Mouse (Mus musculus) liver, adult 2 months (tissue): Measurements from ENCODE around the gene Ttc16. TPM values are rescaled to one million over a fixed set of nuclear protein-coding genes. Genes with fewer than 3 reads are reported as not detected.

ENCODE experiments used
- DNase-seq: peaks from one replicate; pipeline ENCODE4 v3.0.0-alpha.2; 2011; ENCODE audit warnings: low read depth, low spot score; ENCODE audit errors: extremely low read depth
- H3K27ac ChIP-seq: fragments of 200-500 bp; replicated peaks from 2 replicates; pipeline ENCODE4 v1.5.1; 2012; ENCODE audit warnings: low read depth, mild to moderate bottlenecking, control low read depth, inconsistent platforms, low read length; ENCODE audit not compliant: insufficient read depth
- H3K27me3 ChIP-seq: fragments of 200-500 bp; 2 replicates; pipeline ENCODE4 v1.6.1; 2012; ENCODE audit warnings: mild to moderate bottlenecking, moderate library complexity, low read length, inconsistent platforms; ENCODE audit not compliant: control insufficient read depth, insufficient read depth
- H3K36me3 ChIP-seq: fragments of 200-500 bp; 2 replicates; pipeline ENCODE4 v1.6.1; 2012; ENCODE audit warnings: low read length, inconsistent platforms; ENCODE audit not compliant: control insufficient read depth, insufficient read depth
- H3K4me1 ChIP-seq: fragments of 200-500 bp; 2 replicates; pipeline ENCODE4 v1.6.1; 2011; ENCODE audit warnings: low read length; ENCODE audit not compliant: control insufficient read depth, insufficient read depth
- H3K4me3 ChIP-seq: fragments of 200-500 bp; 2 replicates; pipeline ENCODE4 v1.5.1; 2011; ENCODE audit warnings: low read depth, mild to moderate bottlenecking, control low read depth, low read length, moderate library complexity; ENCODE audit not compliant: insufficient read depth
- H3K79me2 ChIP-seq: fragments of 200-500 bp; 2 replicates; pipeline ENCODE4 v1.6.1; 2012; ENCODE audit warnings: inconsistent platforms, mild to moderate bottlenecking, low read length, moderate library complexity; ENCODE audit not compliant: control insufficient read depth, insufficient read depth
- H3K9ac ChIP-seq: fragments of 200-500 bp; 2 replicates; pipeline ENCODE4 v1.6.1; 2012; ENCODE audit warnings: low read depth, mild to moderate bottlenecking, control low read depth, inconsistent platforms, low read length
- CTCF ChIP-seq: fragments of 200-500 bp; IDR thresholded peaks from 2 replicates; pipeline ENCODE4 v1.5.1; 2011; ENCODE audit warnings: low read depth, low read length, control low read depth
- POLR2A ChIP-seq: fragments of 200-500 bp; IDR thresholded peaks from 2 replicates; pipeline ENCODE4 v1.6.1; 2011; ENCODE audit warnings: low read length, control low read depth; ENCODE audit not compliant: insufficient read depth; ENCODE audit errors: extremely low read depth
- WGBS: fragments of 180-500 bp; shearing (Covaris S2); methylation state at CpG from one replicate; pipeline ENCODE4 v1.1.7; 2018; 5-methylcytosine and 5-hydroxymethylcytosine counted together
- polyA plus RNA-seq: library from polyadenylated mRNA; depleted of rRNA; stranded (reverse); fragments of >200 nt; gene quantifications from 2 replicates; pipeline ENCODE4 v1.2.3, GENCODE M21; 2012
- total RNA-seq: library from RNA; depleted of rRNA; stranded (reverse); fragments of >200 nt; gene quantifications from 2 replicates; pipeline ENCODE4 v1.2.3, GENCODE M21; 2014

The Ttc16 gene
- total and polyA plus RNA-seq, 2 experiments = under 0.01 to 0.10 TPM

DNA sequence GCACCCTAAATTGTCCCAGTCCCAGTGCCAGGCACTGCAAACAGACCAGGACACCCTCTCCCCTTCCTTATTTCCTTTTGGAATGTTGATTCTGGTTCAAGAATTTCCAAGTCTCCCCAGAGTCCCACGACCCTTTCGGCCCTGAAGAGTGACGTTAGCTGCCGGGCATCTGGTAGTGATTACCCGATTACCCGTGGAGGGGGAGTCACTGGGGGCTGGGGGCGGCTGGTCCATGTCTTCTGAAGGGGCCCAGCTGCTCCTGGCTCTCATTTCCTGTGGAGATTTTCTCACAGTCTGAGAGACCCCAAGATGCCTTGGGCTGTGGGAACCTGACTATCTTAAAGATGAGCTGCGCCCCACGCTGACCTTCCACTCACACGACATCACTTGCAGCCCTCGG is 44.6 kb downstream of the Ttc16 start:
- Histone ChIP-seq H3K36me3 (no peaks in the 10 kb centered on the region), H3K27me3 (no peaks in the 10 kb centered on the region), H3K9ac (peak overlapping the region; percentile 39; the same call in 1 of the 2 replicates), H3K79me2 (no peaks in the 10 kb centered on the region), H3K27ac (peak overlapping the region; percentile 63), H3K4me3 (peak overlapping the region; percentile 19; the same call in 1 of the 2 replicates), H3K4me1 (0 out of 2 replicates have a peak, but pooled peaks cover 5% of the 10 kb centered on the region)
- 70% methylated on average over 11 of the region's 11 CpGs for WGBS
- TF ChIP-seq CTCF (no peak), POLR2A (no peak)
- no peak for DNase-seq

- Histone ChIP-seq H3K27me3 (no peaks in the 10 kb centered on the region), H3K9ac (no peak overlapping the region), H3K79me2 (no peaks in the 10 kb centered on the region), H3K4me1 (0 out of 2 replicates have a peak, but pooled peaks cover 5% of the 10 kb centered on the region), H3K27ac (peak overlapping the region; percentile 22), H3K4me3 (0 out of 2 replicates have a peak overlapping the region, but pooled peaks have one; percentile 8), H3K36me3 (no peaks in the 10 kb centered on the region)
- no peak for DNase-seq
- 82% methylated on average over 4 of the region's 4 CpGs for WGBS
- TF ChIP-seq CTCF (no peak), POLR2A (no peak)
Observed at GRCm38 (mm10) chr2:32729547-32729946, 45.9 kb downstream of the Ttc16 start.

DNA sequence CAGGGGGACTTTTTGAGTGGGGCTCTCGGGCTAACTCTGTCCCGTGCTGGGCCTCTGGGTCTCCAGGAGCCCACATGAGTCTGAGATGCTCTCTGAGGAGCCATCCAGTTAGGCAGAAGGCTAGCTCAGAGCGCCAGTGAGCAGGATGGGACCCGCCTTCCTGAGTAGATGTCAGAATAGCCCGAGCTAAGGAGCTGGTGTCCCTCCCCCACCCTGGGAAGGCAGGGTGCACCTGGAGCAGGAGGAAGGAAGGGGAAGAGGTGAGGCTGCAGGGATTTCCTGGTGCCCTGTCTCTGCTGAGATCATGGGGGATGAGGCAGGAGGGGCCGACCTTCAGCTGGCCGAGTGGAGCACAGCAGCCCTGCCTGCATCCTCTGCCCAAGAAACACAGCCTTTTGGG is 47.0 kb downstream of the Ttc16 start:
- no peaks in the 10 kb centered on the region for H3K79me2 ChIP-seq
- TF ChIP-seq POLR2A = no peak
- TF ChIP-seq CTCF = no peak
- no peak for DNase-seq
- no peaks in the 10 kb centered on the region for H3K27me3 ChIP-seq
- 67% methylated on average over 7 of the region's 7 CpGs for WGBS
- 0 out of 2 replicates have a peak, but pooled peaks cover 5% of the 10 kb centered on the region for H3K4me1 ChIP-seq
- peak overlapping the region; percentile 17 for H3K27ac ChIP-seq
- no peaks in the 10 kb centered on the region for H3K36me3 ChIP-seq
- peak overlapping the region; percentile 39 for H3K9ac ChIP-seq
- peak overlapping the region; percentile 56 for H3K4me3 ChIP-seq

GRCm38 (mm10) chr2:32727435-32727834 is 48.0 kb downstream of the Ttc16 start:
- peak; percentile 51; the same call in 1 of the 2 replicates for TF ChIP-seq POLR2A
- TF ChIP-seq CTCF = no peak
- no peaks in the 10 kb centered on the region for H3K79me2 ChIP-seq
- peak; percentile 93 for DNase-seq
- 0 out of 2 replicates have a peak, but pooled peaks cover 3% of the 10 kb centered on the region for H3K4me1 ChIP-seq
- H3K9ac ChIP-seq = peak overlapping the region; percentile 62
- H3K27me3 ChIP-seq = no peaks in the 10 kb centered on the region
- no peaks in the 10 kb centered on the region for H3K36me3 ChIP-seq
- peak overlapping the region; percentile 11; the same call in 1 of the 2 replicates for H3K27ac ChIP-seq
- WGBS = 2% methylated on average over 16 of the region's 16 CpGs
- H3K4me3 ChIP-seq = peak overlapping the region; percentile 59

DNA sequence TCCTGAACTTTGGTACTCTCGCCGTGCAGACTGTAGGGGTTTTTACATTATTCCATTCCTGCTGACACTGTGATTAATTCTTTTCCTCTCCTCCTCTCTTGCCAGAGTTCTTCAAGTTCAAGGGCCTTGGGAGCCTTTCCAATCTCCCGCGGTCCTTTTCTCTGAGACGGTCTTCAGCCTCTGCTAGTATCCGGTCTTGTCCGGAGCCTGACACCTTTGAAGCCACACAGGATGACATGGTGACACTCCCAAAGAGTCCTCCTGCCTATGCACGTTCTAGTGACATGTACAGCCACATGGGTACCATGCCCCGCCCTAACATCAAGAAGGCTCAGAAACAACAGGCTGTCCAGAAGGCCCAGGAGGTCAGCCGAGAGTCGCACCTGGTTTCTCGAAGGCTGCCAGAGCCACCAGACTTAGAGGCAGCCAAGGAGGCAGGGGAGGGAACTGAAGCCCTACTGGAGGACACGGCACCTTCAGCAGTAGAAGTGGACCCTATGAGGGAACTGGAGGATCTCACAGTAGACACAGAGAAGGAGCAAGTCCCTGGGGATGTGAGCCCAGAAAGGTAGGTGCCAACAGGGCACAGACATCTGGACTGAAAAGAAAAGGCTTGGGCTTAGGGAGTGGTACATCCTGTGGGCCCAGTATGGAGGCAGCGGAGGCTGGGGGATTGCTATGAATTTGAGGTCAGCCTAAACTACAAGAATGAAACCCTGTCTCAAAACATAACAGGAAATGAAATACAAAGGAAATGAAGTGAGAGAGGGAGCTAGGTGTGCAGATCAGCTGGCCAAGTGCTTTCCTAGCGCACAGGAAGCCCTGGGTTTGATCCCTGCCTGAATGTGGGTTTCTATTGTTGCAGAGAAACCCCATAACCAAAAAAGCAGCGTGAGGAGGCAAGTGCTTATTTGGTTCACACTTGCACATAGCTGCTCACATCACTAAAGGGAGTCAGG is 50.3 kb downstream of the Ttc16 start:
- no peak for TF ChIP-seq POLR2A
- no peak for TF ChIP-seq CTCF
- Histone ChIP-seq H3K9ac (no peak overlapping the region), H3K27ac (no peak overlapping the region), H3K36me3 (no peaks in the 10 kb centered on the region), H3K79me2 (no peaks in the 10 kb centered on the region), H3K4me1 (no peaks in the 10 kb centered on the region), H3K27me3 (no peaks in the 10 kb centered on the region), H3K4me3 (no peak overlapping the region)
- DNase-seq = no peak
- 77% methylated on average over 16 of the region's 16 CpGs for WGBS

- H3K4me1 ChIP-seq = no peaks in the 10 kb centered on the region
- H3K36me3 ChIP-seq = no peaks in the 10 kb centered on the region
Observed at GRCm38 (mm10) chr2:32724149-32724548, 51.3 kb downstream of the Ttc16 start.

More at GRCm38 (mm10) chr2:32724149-32724548, 51.3 kb downstream of the Ttc16 start:
- WGBS = 90% methylated on average over 4 of the region's 4 CpGs
- DNase-seq = no peak
- H3K79me2 ChIP-seq = no peaks in the 10 kb centered on the region
- H3K27ac ChIP-seq = no peak overlapping the region
- H3K4me3 ChIP-seq = no peak overlapping the region
- TF ChIP-seq POLR2A (no peak), CTCF (no peak)
- no peaks in the 10 kb centered on the region for H3K27me3 ChIP-seq
- no peak overlapping the region for H3K9ac ChIP-seq
